Mouse (Mus musculus) liver, embryonic 14.5 days (tissue): ENCODE measurements around the gene Elavl3. TPM values are rescaled to one million over a fixed set of nuclear protein-coding genes. Genes with fewer than 3 reads are reported as not detected.
A peak's percentile ranks its signal among the peaks of the same experiment; 100 is the strongest.

Experiments used
- ATAC-seq: fragments of 200-750 bp; cut with Nextera tagmentation; 2 replicates; pipeline ENCODE4 v1.8.0; 2017; ENCODE audit warnings: moderate number of reproducible peaks, mild to moderate bottlenecking, moderate library complexity; ENCODE audit not compliant: insufficient read depth
- DNase-seq, 3 experiments: peaks; one replicate each; pipeline ENCODE4 v3.0.0-alpha.2; 2012 to 2013; ENCODE audit warnings: low read depth in 3 of 3, low spot score in 3 of 3
- H3K27ac ChIP-seq: fragments of 300-500 bp; sonication (generic); 2 replicates; pipeline ENCODE4 v1.5.1; 2014; ENCODE audit warnings: moderate library complexity, mild to moderate bottlenecking, control low read depth, inconsistent platforms
- H3K27me3 ChIP-seq: fragments of 300-500 bp; sonication (generic); 2 replicates; pipeline ENCODE4 v1.6.1; 2014; ENCODE audit warnings: mild to moderate bottlenecking, low read length, moderate library complexity; ENCODE audit not compliant: control insufficient read depth, insufficient read depth
- H3K36me3 ChIP-seq: fragments of 300-500 bp; sonication (generic); replicated peaks from 2 replicates; pipeline ENCODE4 v1.6.1; 2014; ENCODE audit warnings: low read depth; ENCODE audit not compliant: control insufficient read depth, insufficient read depth
- H3K4me1 ChIP-seq, 2 experiments: fragments of 200-500 bp in 1 of 2; fragments of 300-500 bp in 1 of 2; sonication (generic) in 1 of 2; replicated peaks; 2 replicates each; pipeline ENCODE4 v1.6.1; 2012 to 2014; ENCODE audit warnings: antibody characterized with exemption in 1 of 2, inconsistent platforms in 1 of 2, low read length in 1 of 2; ENCODE audit not compliant: control insufficient read depth in 2 of 2, insufficient read depth in 2 of 2
- H3K4me2 ChIP-seq: fragments of 300-500 bp; sonication (generic); 2 replicates; pipeline ENCODE4 v1.6.1; 2014; ENCODE audit warnings: low read depth, mild to moderate bottlenecking, control low read depth, moderate library complexity
- H3K4me3 ChIP-seq, 2 experiments: fragments of 200-500 bp in 1 of 2; fragments of 300-500 bp in 1 of 2; sonication (generic) in 1 of 2; 2 replicates each; pipeline ENCODE4 v1.5.1; 2012 to 2014; ENCODE audit warnings: low read depth in 2 of 2, low read length in 2 of 2, mild to moderate bottlenecking in 2 of 2, control low read depth in 1 of 2, inconsistent platforms in 1 of 2, moderate library complexity in 1 of 2; ENCODE audit not compliant: insufficient read depth in 1 of 2
- H3K9ac ChIP-seq: fragments of 300-500 bp; sonication (generic); replicated peaks from 2 replicates; pipeline ENCODE4 v1.6.1; 2014; ENCODE audit warnings: mild to moderate bottlenecking, control low read depth, moderate library complexity
- H3K9me3 ChIP-seq: fragments of 300-500 bp; sonication (generic); 2 replicates; pipeline ENCODE4 v1.6.1; 2016; ENCODE audit warnings: low read length, mixed read lengths; ENCODE audit not compliant: control insufficient read depth
- CTCF ChIP-seq: IDR thresholded peaks from 2 replicates; pipeline ENCODE4 v1.5.1; 2016; ENCODE audit warnings: antibody characterized with exemption, low read depth, control low read depth
- EP300 ChIP-seq: IDR thresholded peaks from 2 replicates; pipeline ENCODE4 v1.6.1; 2016; ENCODE audit warnings: antibody characterized with exemption, low read depth
- WGBS: fragments of 180-500 bp; shearing (Covaris S2); extraction: QIAGEN DNeasy Blood & Tissue Kit; methylation state at CpG from one replicate; pipeline ENCODE4 v1.1.7; 2014; ENCODE audit not compliant: insufficient replicate concordance; 5-methylcytosine and 5-hydroxymethylcytosine counted together
- polyA plus RNA-seq, 2 experiments: library from polyadenylated mRNA; depleted of rRNA in 1 of 2; stranded (reverse) in 1 of 2; unstranded in 1 of 2; fragments of >200 nt; fragmentation: Nextera tagmentation in 1 of 2; extraction: Ambion mirVana in 1 of 2; gene quantifications; 2 replicates each; pipeline versions ENCODE4 v1.2.1 to v1.2.3; 2012 to 2014

Elavl3 gene
- polyA plus RNA-seq, 2 experiments: 0.01 TPM; not detected in 1

- H3K36me3 ChIP-seq: peaks cover 2% of the 10 kb centered on the region
- DNase-seq (peak; percentile 49 to 54 (median 52)), ATAC-seq (peak; percentile 71)
- 2% methylated on average over 32 of the region's 32 CpGs for WGBS
- H3K9me3 ChIP-seq: no peaks in the 10 kb centered on the region
- H3K4me2 ChIP-seq: peak overlapping the region; percentile 35; the same call in 1 of the 2 replicates
- no peak overlapping the region for H3K4me3 ChIP-seq
- H3K27me3 ChIP-seq: peaks cover 48% of the 10 kb centered on the region
- no peak overlapping the region for H3K27ac ChIP-seq
- peaks cover 7 to 11% of the 10 kb centered on the region in 2 experiments for H3K4me1 ChIP-seq
- no peak for TF ChIP-seq EP300
- TF ChIP-seq CTCF: peak; percentile 82
- no peak overlapping the region for H3K9ac ChIP-seq
Measured at GRCm38 (mm10) chr9:22054411-22055076, 2.7 kb upstream of the Elavl3 start.

- H3K9me3 ChIP-seq: no peaks in the 10 kb centered on the region
- H3K4me2 ChIP-seq: no peak overlapping the region
- H3K36me3 ChIP-seq: no peaks in the 10 kb centered on the region; the same call in 1 of the 2 replicates
- WGBS: 24% methylated on average over 7 of the region's 7 CpGs
- H3K4me1 ChIP-seq: peaks cover 7 to 11% of the 10 kb centered on the region in 2 experiments
- no peak overlapping the region for H3K4me3 ChIP-seq
- TF ChIP-seq CTCF: no peak
- TF ChIP-seq EP300: no peak
- peaks cover 48% of the 10 kb centered on the region for H3K27me3 ChIP-seq
- ATAC-seq (no peak), DNase-seq (no peak)
- H3K27ac ChIP-seq: no peak overlapping the region
- H3K9ac ChIP-seq: no peak overlapping the region
Measured at GRCm38 (mm10) chr9:22053657-22054056, 1.8 kb upstream of the Elavl3 start.

GRCm38 (mm10) chr9:22051161-22051957, 464 bp downstream of the Elavl3 start:
- no peak for TF ChIP-seq EP300
- TF ChIP-seq CTCF: no peak
- no peaks in the 10 kb centered on the region for H3K36me3 ChIP-seq
- H3K27ac ChIP-seq: no peak overlapping the region
- peak overlapping the region in 1 of 2 experiments; percentile 29; a peak in 1 of 4 replicates for H3K4me3 ChIP-seq
- no peak for DNase-seq
- no peaks in the 10 kb centered on the region for H3K9me3 ChIP-seq
- no peak overlapping the region for H3K9ac ChIP-seq
- H3K27me3 ChIP-seq: peaks cover 48% of the 10 kb centered on the region
- H3K4me2 ChIP-seq: peak overlapping the region; percentile 52
- 4% methylated on average over 66 of the region's 67 CpGs for WGBS
- no peak for ATAC-seq
- H3K4me1 ChIP-seq: peaks cover 7 to 11% of the 10 kb centered on the region in 2 experiments

- no peaks in the 10 kb centered on the region for H3K36me3 ChIP-seq
- TF ChIP-seq CTCF (no peak), EP300 (no peak)
- H3K4me2 ChIP-seq: peak overlapping the region; percentile 52
- H3K4me3 ChIP-seq: peak overlapping the region in 1 of 2 experiments; percentile 29; a peak in 2 of 4 replicates
- WGBS: under 1% methylated on average over 43 of the region's 43 CpGs
- DNase-seq (peak; percentile 51 to 73 (median 61)), ATAC-seq (peak; percentile 73)
- H3K27me3 ChIP-seq: peaks cover 48% of the 10 kb centered on the region
- H3K9ac ChIP-seq: no peak overlapping the region
- no peaks in the 10 kb centered on the region for H3K9me3 ChIP-seq
- no peak overlapping the region for H3K27ac ChIP-seq
- H3K4me1 ChIP-seq: peaks cover 7 to 11% of the 10 kb centered on the region in 2 experiments
Measured at GRCm38 (mm10) chr9:22050351-22050889, 1.4 kb downstream of the Elavl3 start.
